Mouse (Mus musculus) T-cell, adult 2 months (primary cell): ENCODE data around the gene Specc1.
"Not testable (repeated sequence)": the region's sequence is repeated elsewhere in the genome, so short reads cannot be mapped to it uniquely, and the experiment has no call there.

Source experiments
- DNase-seq: peaks from one replicate; pipeline ENCODE4 v3.0.0; 2022; ENCODE audit warnings: low spot score

Gene Specc1

GRCm38 (mm10) chr11:61956572-61957295 is at the start of gene Specc1:
Gene Specc1, plus strand, starts transcription at chr11:61956763.
- DNase-seq: peak; percentile 82

GRCm38 (mm10) chr11:61908315-61908714 is 48.2 kb upstream of the Specc1 start:
- DNase-seq: no peak

- no peak for DNase-seq
Observed at GRCm38 (mm10) chr11:61919702-61920101, 36.9 kb upstream of the Specc1 start.

DNA sequence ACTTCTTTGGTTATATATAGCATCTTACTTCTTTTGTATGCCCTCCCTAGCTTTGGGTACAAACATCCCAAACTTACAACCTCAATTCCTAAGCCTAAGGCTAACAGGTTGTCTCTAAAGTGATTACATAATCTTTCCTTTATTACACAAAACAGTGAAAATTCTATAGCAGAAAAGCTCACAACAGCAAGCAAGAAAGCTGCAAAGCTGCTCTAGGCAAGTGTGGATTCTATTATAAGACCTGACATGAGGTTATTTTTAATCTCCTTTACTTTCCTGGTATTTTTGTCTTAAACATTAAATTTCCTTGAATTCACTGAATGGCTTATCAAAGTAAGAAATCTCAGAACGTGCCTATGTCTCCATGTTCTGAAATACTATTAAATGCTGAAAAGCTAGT is 33.3 kb upstream of the Specc1 start:
- no peak for DNase-seq

DNA sequence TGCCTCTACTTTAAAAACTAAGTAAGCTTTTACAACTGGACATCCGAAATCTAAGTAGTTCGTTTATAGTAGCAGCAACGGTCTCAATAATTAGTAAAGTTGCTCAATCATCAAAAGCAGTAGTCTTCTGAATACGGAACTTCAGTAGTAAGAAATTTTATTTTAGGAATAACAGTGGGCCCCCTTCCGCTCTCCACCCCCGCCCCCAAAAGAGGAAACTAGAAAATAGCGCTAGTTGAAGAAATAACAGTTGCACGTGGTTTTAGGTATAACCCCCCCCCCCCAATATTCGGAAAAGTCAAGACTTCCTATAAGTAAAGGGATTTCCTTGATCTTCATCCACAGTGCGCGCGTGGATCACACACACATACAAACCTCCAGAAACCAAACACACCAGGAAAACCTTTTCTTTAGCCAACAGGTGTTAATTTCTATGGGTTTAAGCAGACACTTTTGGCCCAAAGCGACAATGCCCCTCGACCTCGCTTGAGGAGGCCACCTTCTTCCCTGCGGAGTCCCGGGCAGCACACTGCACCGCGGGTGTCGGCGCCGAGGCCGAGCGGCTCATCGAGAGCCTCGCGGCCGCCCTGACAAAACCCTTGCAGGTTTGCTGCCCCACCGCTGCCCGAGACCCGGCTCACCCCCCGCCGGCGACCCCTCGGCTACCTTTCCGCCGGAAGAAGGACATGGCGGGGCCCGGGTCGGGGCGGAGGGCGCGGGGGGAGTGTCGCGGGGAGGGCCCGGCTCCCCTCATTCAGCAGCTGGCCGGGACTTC is 27.1 kb upstream of the Specc1 start:
- no peak for DNase-seq

GRCm38 (mm10) chr11:61930098-61930517 is 26.5 kb upstream of the Specc1 start, which contains the start of gene Akap10:
Gene Akap10, minus strand, starts transcription at chr11:61930252.
- peak; percentile 96 for DNase-seq

- no peak for DNase-seq
Observed at GRCm38 (mm10) chr11:61930640-61931586, 25.6 kb upstream of the Specc1 start.

DNA sequence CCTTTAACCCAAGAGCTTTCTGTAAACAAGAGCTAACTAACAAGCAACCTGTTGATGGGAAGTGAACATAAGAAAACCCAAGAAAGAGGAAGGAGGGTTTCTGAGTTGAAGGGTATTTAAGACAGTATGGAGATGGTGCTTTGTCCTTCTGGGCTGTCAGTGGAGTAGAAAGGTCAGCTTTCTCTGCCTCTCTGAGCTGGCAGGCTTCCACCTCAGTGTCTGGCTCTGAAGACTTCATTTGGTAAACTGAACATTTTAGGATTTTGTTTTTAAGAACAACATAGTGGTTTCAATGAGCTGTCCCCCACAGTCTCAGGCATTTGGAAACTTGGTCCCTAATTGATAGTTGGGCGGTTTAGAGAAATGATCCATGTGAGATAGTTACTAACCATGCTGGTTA is 18.8 kb upstream of the Specc1 start:
- DNase-seq: no peak

DNA sequence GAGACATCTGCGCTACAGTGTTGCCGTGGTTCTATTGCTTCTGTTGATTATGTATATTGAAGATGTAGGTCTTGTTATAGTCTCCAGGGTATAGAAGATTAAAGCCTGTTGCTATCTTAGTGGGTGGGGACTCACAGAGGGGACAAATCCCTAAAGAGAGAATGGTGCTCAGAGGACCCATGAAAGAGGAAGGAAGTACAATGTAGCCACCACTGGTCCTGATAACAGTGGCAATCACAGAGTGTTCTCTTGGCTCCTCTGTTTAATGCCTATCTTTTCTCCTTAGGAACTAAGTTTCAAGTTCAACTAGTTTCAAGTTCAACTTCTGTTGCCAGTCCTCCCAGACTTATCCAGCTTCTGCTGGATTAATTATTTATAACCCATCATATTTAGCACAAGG is 13.7 kb upstream of the Specc1 start:
- DNase-seq: no peak

DNA sequence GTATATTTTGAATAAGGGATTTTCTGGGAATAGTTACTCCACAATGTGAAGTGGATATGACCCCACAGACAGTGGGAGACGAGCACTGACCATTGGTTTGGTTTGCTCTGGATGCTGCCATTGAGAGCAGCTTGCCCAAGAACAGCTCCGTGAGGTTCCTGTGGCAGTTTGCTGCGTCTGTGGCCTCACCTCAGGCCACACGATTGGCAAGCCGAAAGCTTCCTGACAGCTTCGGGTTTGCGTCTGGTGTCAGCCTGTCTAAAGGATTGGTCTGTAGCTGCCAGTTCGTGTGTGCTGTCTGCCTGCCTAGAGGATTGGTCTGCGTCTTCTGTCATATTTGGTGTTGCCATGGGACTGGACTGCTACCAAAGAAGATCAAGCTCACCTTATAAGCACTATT is 12.1 kb upstream of the Specc1 start:
- DNase-seq: no peak

DNA sequence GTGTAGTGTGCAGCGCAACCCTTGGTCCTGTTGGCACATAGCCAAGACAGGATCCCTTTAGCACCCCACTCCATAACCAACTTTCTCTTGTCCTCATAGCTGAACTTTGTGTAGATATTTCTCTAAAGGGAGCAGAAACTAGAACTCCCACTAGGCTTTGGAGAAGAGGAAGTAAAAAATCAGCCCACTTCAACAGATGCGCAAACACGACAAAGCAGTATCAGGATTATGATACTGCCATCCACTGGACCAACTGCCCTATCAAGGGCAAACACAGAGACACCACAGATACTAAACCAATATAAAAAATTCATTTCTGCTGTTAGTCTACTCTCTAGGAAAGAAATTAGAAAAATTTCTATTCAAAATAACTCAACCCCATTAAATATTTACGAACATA is 10.0 kb upstream of the Specc1 start:
- no peak for DNase-seq

DNA sequence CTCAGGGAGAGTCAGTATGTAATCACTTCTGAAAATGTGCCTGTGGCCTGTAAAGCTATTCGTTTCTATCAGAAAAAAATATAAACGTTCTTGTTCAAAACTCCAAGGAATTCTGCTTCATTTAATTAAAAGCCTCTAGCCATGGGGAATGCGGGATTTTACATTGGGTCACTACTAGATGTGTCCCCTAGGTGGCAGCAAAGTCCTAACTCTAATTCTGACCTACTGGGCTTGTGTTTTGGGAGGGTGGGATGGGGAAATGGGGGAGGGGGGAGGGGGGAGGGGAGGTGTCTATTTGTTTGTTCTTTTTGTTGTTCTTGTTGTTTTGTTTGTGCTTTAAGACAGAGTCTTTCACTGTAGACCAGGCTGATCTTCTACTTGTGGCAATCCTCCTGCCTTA is 7.2 kb upstream of the Specc1 start:
- DNase-seq: peak; percentile 23

- peak; percentile 73 for DNase-seq
Observed at GRCm38 (mm10) chr11:61950632-61951031, 5.9 kb upstream of the Specc1 start.

DNA sequence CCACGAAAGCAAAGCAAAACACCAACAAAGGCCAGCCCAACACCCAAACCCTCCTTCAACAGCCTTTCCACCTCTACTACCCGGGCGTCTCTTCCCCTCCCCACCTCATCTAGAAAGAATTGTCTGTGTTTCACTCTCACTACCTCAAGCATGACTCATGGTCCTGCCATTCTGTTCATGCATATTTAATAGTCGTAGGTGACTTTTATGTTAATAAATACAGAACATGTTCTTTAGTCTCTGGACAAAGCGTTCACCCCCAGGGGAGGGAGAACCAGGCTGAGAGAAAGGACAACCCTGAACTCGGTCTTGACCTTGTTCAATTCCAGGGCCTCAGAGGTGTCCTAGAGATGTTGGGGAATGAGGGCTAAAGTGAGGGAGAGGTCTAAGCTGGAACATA is 1.4 kb upstream of the Specc1 start:
- no peak for DNase-seq

GRCm38 (mm10) chr11:61955951-61956350 is 612 bp upstream of the Specc1 start:
- DNase-seq: no peak

DNA sequence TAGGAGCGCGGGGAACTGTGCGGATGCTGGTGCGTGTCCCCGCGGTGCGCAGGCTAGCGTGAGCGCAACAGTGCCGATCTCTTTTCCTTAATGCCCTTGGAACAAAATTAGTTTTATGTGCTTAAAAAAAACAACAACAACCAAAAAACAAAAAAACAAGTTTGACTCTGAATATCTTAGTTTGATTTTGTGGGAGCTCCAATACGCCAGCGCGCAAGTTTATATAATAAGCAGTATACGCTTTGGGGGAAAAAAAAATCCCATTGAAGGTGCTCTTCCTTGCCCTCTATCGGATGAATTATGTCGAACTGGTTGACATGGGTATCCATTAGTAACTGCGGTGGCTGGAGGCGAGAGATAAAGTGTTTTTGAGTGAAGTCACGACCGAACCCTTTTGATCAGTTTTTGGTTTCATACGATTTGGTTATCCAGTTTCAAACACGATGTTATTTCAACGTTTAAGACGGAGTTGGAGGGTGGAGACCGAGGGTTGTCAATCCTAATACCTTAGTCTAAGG is 792 bp downstream of the Specc1 start:
- no peak for DNase-seq

DNA sequence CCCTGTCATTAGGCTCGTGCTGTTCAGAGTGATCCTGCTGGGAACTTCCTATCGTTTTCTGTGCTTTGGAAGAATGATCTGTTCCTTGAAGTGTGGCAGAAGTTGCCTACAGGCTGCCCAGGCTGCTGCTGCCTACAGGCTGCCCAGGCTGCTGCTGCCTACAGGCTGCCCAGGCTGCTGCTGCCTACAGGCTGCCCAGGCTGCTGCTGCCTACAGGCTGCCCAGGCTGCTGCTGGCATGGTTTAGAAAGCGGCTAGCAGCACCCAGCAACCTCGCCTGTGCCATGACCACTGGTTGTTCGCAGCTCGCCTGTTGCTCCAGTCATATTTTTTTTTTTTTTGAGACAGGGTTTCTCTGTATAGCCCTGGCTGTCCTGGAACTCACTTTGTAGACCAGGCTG is 2.1 kb downstream of the Specc1 start:
- not testable (repeated sequence) for DNase-seq

DNA sequence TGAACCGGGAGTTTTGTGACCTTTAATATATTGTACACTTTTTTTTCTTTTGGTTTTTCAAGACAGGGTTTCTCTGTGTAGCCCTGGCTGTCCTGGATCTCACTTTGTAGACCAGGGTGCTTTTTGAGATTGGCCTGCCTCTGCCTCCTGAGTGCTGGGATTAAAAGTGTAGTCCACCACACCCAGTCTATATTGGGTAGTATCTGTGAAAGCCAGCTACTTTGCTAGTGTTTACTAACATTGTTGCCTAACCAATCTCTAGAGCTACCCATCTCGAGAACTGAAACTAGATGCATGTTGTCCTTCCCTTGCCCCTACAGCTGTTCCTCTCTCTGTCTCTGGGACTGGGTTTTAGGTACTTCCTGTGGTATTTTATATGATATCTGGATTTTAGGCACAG is 3.5 kb downstream of the Specc1 start:
- no peak for DNase-seq

DNA sequence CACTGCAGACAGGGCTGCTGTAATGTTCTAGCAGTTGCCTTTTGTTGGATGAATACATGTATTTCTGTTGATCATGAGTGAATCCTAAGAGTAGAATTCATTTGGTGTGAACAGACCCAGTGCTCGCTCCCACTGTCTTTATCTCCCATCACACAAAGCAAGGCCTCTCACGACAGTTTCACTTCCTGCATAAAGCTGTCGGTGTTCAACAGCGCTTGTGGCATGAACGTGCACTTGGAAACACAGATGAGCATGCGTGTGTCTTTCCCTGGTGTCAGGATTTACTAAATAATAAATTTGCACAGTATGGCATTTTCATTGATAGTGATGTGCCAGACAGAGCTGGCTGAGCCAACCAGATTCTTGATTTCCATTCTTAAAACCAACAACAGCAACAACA is 6.1 kb downstream of the Specc1 start:
- DNase-seq: no peak

DNA sequence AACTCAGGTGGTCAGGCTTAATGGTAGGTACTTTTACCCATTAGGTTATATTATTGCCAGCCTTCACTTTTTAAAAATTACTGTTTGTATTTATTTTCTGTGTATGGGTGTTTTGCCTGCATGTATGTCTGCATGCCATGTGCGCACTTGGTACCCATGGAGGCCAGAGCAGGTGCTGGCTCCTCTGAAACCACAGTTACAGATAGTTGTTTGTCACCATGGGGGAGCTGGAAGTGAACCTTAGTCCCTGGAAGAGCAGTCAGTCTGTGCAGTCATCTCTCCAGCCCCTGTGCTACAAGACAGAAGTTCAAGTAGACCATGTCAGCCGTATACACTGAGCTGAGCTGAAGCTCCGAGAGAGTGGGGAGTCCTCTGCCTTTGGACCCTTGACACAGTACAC is 6.6 kb downstream of the Specc1 start:
- no peak for DNase-seq

GRCm38 (mm10) chr11:61964611-61965010 is 8.0 kb downstream of the Specc1 start:
- no peak for DNase-seq

- no peak for DNase-seq
Observed at GRCm38 (mm10) chr11:61967034-61967433, 10.5 kb downstream of the Specc1 start.
